Mouse (Mus musculus) CH12.LX (cell line): ENCODE measurements around the gene Zpr1. TPM values are rescaled to one million over a fixed set of nuclear protein-coding genes. Genes with fewer than 3 reads are reported as not detected.

Source experiments
- DNase-seq: peaks from one replicate; pipeline ENCODE4 v3.0.0-alpha.2; 2013; ENCODE audit errors: extremely low read depth
- H3K27ac ChIP-seq: 2 replicates; pipeline ENCODE4 v1.5.1; 2012; ENCODE audit warnings: low read depth, mild to moderate bottlenecking, control low read depth, moderate library complexity; ENCODE audit not compliant: insufficient read depth
- H3K27me3 ChIP-seq: replicated peaks from 2 replicates; pipeline ENCODE3; 2012; ENCODE audit warnings: inconsistent platforms
- H3K36me3 ChIP-seq, 2 experiments: replicated peaks in 1 of 2; 2 replicates each; pipeline versions ENCODE3 to v1.6.1; 2012; ENCODE audit warnings: inconsistent platforms in 1 of 2, low read length in 1 of 2, mild to moderate bottlenecking in 1 of 2, mixed read lengths in 1 of 2, moderate library complexity in 1 of 2; ENCODE audit not compliant: control insufficient read depth in 1 of 2, insufficient read depth in 1 of 2
- H3K4me1 ChIP-seq, 2 experiments: 2 replicates each; pipeline ENCODE4 v1.6.1; 2012; ENCODE audit warnings: inconsistent platforms in 1 of 2, moderate library complexity in 1 of 2; ENCODE audit not compliant: insufficient read depth in 2 of 2, control insufficient read depth in 1 of 2
- H3K4me2 ChIP-seq: 2 replicates; pipeline ENCODE4 v1.6.1; 2012; ENCODE audit warnings: low read depth, mild to moderate bottlenecking, control low read depth; ENCODE audit not compliant: poor library complexity, insufficient read depth, severe bottlenecking
- H3K4me3 ChIP-seq, 3 experiments: fragments of 150-350 bp in 1 of 3; sonication (generic) in 1 of 3; replicated peaks in 1 of 3; 2 replicates each; pipeline versions ENCODE3 to v1.5.1; 2011 to 2012; ENCODE audit warnings: low read depth in 2 of 3, low read length in 2 of 3, mild to moderate bottlenecking in 2 of 3, moderate library complexity in 2 of 3, control low read depth in 1 of 3, improper control_type of control experiment in 1 of 3, inconsistent platforms in 1 of 3, mixed read lengths in 1 of 3; ENCODE audit not compliant: poor library complexity in 1 of 3
- H3K79me2 ChIP-seq: replicated peaks from 2 replicates; pipeline ENCODE4 v1.6.1; 2012; ENCODE audit warnings: mild to moderate bottlenecking, moderate library complexity; ENCODE audit not compliant: control insufficient read depth, poor library complexity, insufficient read depth, severe bottlenecking; ENCODE audit errors: extremely low read depth
- H3K9ac ChIP-seq: 2 replicates; pipeline ENCODE4 v1.6.1; 2012; ENCODE audit warnings: low read depth, mild to moderate bottlenecking, control low read depth, moderate library complexity; ENCODE audit not compliant: insufficient read depth
- H3K9me3 ChIP-seq: replicated peaks from 2 replicates; pipeline ENCODE3; 2012; ENCODE audit warnings: low read length, inconsistent platforms, mixed read lengths
- BHLHE40 ChIP-seq: IDR thresholded peaks from 2 replicates; pipeline ENCODE4 v1.6.1; 2011; ENCODE audit warnings: mild to moderate bottlenecking, low read depth, low read length, improper control_type of control experiment
- CHD1 ChIP-seq: IDR thresholded peaks from 2 replicates; pipeline ENCODE4 v1.6.1; 2012; ENCODE audit warnings: low read depth, low read length, improper control_type of control experiment, inconsistent platforms
- CHD2 ChIP-seq: IDR thresholded peaks from 2 replicates; pipeline ENCODE4 v1.6.1; 2011; ENCODE audit warnings: low read length, improper control_type of control experiment
- EP300 ChIP-seq: IDR thresholded peaks from 2 replicates; pipeline ENCODE4 v1.6.1; 2011; ENCODE audit warnings: low read length, improper control_type of control experiment
- ETS1 ChIP-seq: conservative IDR thresholded peaks from 2 replicates; pipeline ENCODE4 v1.6.1; 2012; ENCODE audit warnings: low read depth, mild to moderate bottlenecking, inconsistent platforms, low read length, improper control_type of control experiment, moderate library complexity
- HCFC1 ChIP-seq: IDR thresholded peaks from 2 replicates; pipeline ENCODE4 v1.6.1; 2012; ENCODE audit warnings: low read depth, mild to moderate bottlenecking, inconsistent platforms, low read length, improper control_type of control experiment
- JUND ChIP-seq: conservative IDR thresholded peaks from 2 replicates; pipeline ENCODE4 v1.6.1; 2011; ENCODE audit warnings: low read depth, low read length, improper control_type of control experiment
- KAT2A ChIP-seq: IDR thresholded peaks from 2 replicates; pipeline ENCODE4 v1.6.1; 2012; ENCODE audit warnings: low read length, improper control_type of control experiment, inconsistent platforms; ENCODE audit not compliant: insufficient replicate concordance
- MAZ ChIP-seq: IDR thresholded peaks from 2 replicates; pipeline ENCODE4 v1.6.1; 2012; ENCODE audit warnings: low read depth, mild to moderate bottlenecking, inconsistent platforms, low read length, improper control_type of control experiment, moderate library complexity
- MEF2A ChIP-seq: IDR thresholded peaks from 2 replicates; pipeline ENCODE4 v1.6.1; 2014; ENCODE audit warnings: low read depth, mild to moderate bottlenecking, inconsistent platforms, low read length, improper control_type of control experiment, borderline replicate concordance
- MXI1 ChIP-seq: IDR thresholded peaks from 2 replicates; pipeline ENCODE4 v1.6.1; 2011; ENCODE audit warnings: mild to moderate bottlenecking, low read depth, low read length, improper control_type of control experiment
- NRF1 ChIP-seq: IDR thresholded peaks from 2 replicates; pipeline ENCODE4 v1.6.1; 2014; ENCODE audit warnings: low read depth, mild to moderate bottlenecking, inconsistent platforms, low read length, improper control_type of control experiment, moderate library complexity
- POLR2A ChIP-seq: IDR thresholded peaks from 2 replicates; pipeline ENCODE4 v1.6.1; 2011; ENCODE audit warnings: low read depth, mild to moderate bottlenecking, improper control_type of control experiment, low read length
- POLR2AphosphoS2 ChIP-seq: IDR thresholded peaks from 2 replicates; pipeline ENCODE4 v1.6.1; 2011; ENCODE audit warnings: low read depth, low read length, improper control_type of control experiment
- RAD21 ChIP-seq: IDR thresholded peaks from 2 replicates; pipeline ENCODE4 v1.6.1; 2011; ENCODE audit warnings: low read depth, mild to moderate bottlenecking, low read length, improper control_type of control experiment, moderate library complexity
- RCOR1 ChIP-seq: conservative IDR thresholded peaks from 2 replicates; pipeline ENCODE4 v1.6.1; 2012; ENCODE audit warnings: low read depth, mild to moderate bottlenecking, inconsistent platforms, low read length, improper control_type of control experiment
- SIN3A ChIP-seq: IDR thresholded peaks from 2 replicates; pipeline ENCODE4 v1.6.1; 2012; ENCODE audit warnings: low read length, improper control_type of control experiment, inconsistent platforms
- UBTF ChIP-seq: IDR thresholded peaks from 2 replicates; pipeline ENCODE4 v1.6.1; 2012; ENCODE audit warnings: low read depth, mild to moderate bottlenecking, inconsistent platforms, low read length, improper control_type of control experiment, moderate library complexity
- USF1 ChIP-seq: IDR thresholded peaks from 2 replicates; pipeline ENCODE4 v1.6.1; 2014; ENCODE audit warnings: low read depth, mild to moderate bottlenecking, inconsistent platforms, low read length, improper control_type of control experiment
- USF2 ChIP-seq: conservative IDR thresholded peaks from 2 replicates; pipeline ENCODE4 v1.6.1; 2011; ENCODE audit warnings: low read depth, low read length, improper control_type of control experiment
- ZC3H11A ChIP-seq: IDR thresholded peaks from 2 replicates; pipeline ENCODE4 v1.6.1; 2012; ENCODE audit warnings: low read depth, mild to moderate bottlenecking, inconsistent platforms, low read length, improper control_type of control experiment
- ZMIZ1 ChIP-seq: IDR thresholded peaks from 2 replicates; pipeline ENCODE4 v1.6.1; 2012; ENCODE audit warnings: low read depth, mild to moderate bottlenecking, inconsistent platforms, low read length, improper control_type of control experiment
- dilution Hi-C: fragments of 300-500 bp; cut with MboI; formaldehyde crosslinking; loops from 2 replicates; pipeline ENCODE4 v1.14.3; 2020; ENCODE audit warnings: low sequenced_read_pairs; ENCODE audit not compliant: extremely low pct_unique_long_range_greater_than_20kb, extremely low pct_ligation_motif_present
- in situ Hi-C: fragments of 300-500 bp; cut with MboI; formaldehyde crosslinking; loops from 3 replicates; pipeline ENCODE4 v1.14.3; 2019; ENCODE audit warnings: low sequenced_read_pairs, low pct_ligation_motif_present, low pct_unique_long_range_greater_than_20kb, mixed read lengths
- polyA plus RNA-seq: library from polyadenylated mRNA; unstranded; fragments of >175 nt; gene quantifications from 2 replicates; pipeline ENCODE4 v1.2.1, GENCODE M21; 2012; ENCODE audit warnings: low read depth; ENCODE audit not compliant: insufficient read length
- total RNA-seq, 2 experiments: library from RNA; depleted of rRNA; stranded (reverse); fragments of 300-350 nt in 1 of 2; fragments of >200 nt in 1 of 2; gene quantifications; 2 replicates each; pipeline ENCODE4 v1.2.3; 2012 to 2014

Zpr1 gene
- total and polyA plus RNA-seq, 3 experiments, result 46.0 to 108 (median 66.8) TPM

- peaks cover 4% of the 10 kb centered on the region for H3K9me3 ChIP-seq
- H3K4me3 ChIP-seq, result no peak overlapping the region
- no peaks in the 10 kb centered on the region for H3K4me1 ChIP-seq
- dilution Hi-C loops (no loop called here), in situ Hi-C loops (no loop called here)
- no peaks in the 10 kb centered on the region for H3K36me3 ChIP-seq
- peaks cover 28% of the 10 kb centered on the region for H3K27me3 ChIP-seq
- no peaks in the 10 kb centered on the region for H3K79me2 ChIP-seq
- H3K9ac ChIP-seq, result no peak overlapping the region
- H3K4me2 ChIP-seq, result no peak overlapping the region
- no peak overlapping the region for H3K27ac ChIP-seq
- no peak for DNase-seq
- TF ChIP-seq ZC3H11A (no peak), UBTF (no peak), ZMIZ1 (no peak), SIN3A (no peak), EP300 (no peak), USF2 (no peak), KAT2A (no peak), CHD2 (no peak), MXI1 (no peak), USF1 (no peak), ETS1 (no peak), CHD1 (no peak), JUND (no peak), HCFC1 (no peak), POLR2A (no peak)
Measured at GRCm38 (mm10) chr9:46329250-46329648, 56.4 kb downstream of the Zpr1 start.

DNA sequence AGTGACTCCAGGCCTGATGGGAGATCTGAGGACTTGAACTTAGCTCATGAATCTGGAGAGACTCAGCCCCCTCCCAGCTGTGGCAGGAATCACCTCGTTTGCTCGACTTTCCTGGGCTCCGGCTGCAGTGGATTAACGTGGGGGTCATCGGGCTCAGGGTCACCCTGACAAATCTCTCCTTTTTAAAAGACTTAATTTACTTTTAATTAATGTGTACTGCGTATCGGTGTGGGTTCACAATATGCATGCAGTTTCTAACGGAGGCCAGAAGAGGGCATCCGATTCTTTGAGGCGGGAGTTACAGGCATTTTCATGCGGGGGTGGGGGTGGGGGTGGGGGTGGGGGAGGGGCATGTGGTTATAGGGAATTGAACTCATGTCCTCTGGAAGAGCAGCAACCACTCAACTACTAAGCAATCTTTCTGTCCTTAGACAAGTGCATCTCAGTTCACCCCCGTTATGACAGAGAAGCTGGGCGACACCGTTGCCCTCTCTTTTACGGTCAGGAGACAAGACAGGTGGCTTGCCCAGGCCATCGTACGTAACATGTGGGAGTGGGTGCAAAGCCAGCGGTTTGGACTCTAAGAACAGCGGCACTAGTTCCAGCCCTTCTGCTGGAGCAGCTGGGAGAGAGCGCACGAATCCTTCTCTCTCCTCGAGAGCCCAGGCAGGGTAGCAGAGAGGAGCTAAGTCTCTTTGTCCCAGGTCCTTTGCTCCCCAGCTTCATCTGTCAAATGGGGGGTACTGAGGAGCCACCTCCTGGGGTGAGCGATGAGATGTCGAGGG lies 57.1 kb downstream of the Zpr1 start:
- H3K9ac ChIP-seq, result no peak overlapping the region
- dilution Hi-C loops (no loop called here), in situ Hi-C loops (no loop called here)

More for the DNA sequence above, 57.1 kb downstream of the Zpr1 start:
- H3K4me1 ChIP-seq, result no peaks in the 10 kb centered on the region
- no peak overlapping the region for H3K4me2 ChIP-seq
- no peak for DNase-seq
- peaks cover 29% of the 10 kb centered on the region for H3K27me3 ChIP-seq
- no peaks in the 10 kb centered on the region for H3K79me2 ChIP-seq
- H3K36me3 ChIP-seq, result no peaks in the 10 kb centered on the region
- no peak overlapping the region for H3K27ac ChIP-seq
- TF ChIP-seq BHLHE40, result no peak
- TF ChIP-seq RCOR1, result no peak
- no peak for TF ChIP-seq MAZ
- TF ChIP-seq POLR2AphosphoS2, result no peak
- TF ChIP-seq NRF1, result no peak
- TF ChIP-seq CHD2, result no peak
- no peak for TF ChIP-seq RAD21
- TF ChIP-seq MEF2A, result no peak
- no peak overlapping the region for H3K4me3 ChIP-seq
- H3K9me3 ChIP-seq, result peaks cover 4% of the 10 kb centered on the region
